Mouse (Mus musculus): ENCODE measurements at regions not wholly inside any gene's neighbourhood (a gene's known extent, or its start where the extent isn't known, plus 50 kb on each side); places are given as distances from the start of the nearest gene placed in this dataset.

DNA sequence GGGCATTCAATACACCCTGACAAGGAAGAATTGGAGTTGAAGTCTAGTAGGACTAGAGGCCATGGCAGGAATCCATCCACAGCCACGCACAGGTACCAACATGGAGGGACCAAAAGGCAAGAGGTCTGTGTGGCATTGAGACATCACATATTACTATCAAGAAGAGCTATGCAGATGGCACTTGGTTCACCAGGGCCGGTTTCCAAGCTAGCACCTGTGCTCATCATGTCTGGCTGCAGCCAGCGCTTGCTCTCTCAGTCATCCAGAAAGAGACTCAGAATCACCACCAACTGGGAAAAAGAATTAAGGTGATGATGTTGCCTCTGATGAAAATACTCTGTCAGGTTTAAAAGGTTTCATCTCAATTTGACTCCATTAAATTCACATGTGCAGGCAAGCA, 292.1 kb upstream of the 1700056E22Rik start:
- WGBS = 83% methylated on average over 3 of the region's 3 CpGs

DNA sequence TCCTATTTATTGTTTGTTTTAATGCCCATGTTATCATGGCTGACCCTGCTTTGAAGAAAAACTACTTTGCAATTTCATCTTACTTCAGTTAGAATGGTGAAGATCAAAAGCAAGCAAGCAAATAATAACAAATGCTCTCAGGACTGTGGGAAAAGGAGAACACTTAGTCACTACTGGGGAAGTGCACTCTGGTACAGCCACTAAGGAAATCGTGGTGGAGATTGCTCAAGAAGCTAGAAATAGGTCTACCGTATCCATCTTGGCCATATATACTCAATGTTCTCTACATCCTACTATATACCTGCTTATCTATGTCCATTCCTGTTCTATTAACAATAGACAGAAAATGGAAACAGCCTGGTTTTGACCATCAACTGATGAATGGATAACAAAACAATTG, 290.1 kb upstream of the 1700056E22Rik start:
- no peaks in the 10 kb centered on the region for H3K4me1 ChIP-seq (ENCODE audit: control insufficient read depth, insufficient read depth, low read length)
- no peak for ATAC-seq (ENCODE audit: insufficient number of reproducible peaks, insufficient read depth, low FRiP score, low read depth)
- no peaks in the 10 kb centered on the region for H3K9me3 ChIP-seq (ENCODE audit: control insufficient read depth, low read depth, low read length)

More for the DNA sequence above, 292.1 kb upstream of the 1700056E22Rik start:
- H3K9ac ChIP-seq (replicated peaks; ENCODE audit: low read depth, low read length) = no peak overlapping the region
- H3K27me3 ChIP-seq (ENCODE audit: control insufficient read depth, insufficient read depth, low read length) = no peaks in the 10 kb centered on the region
- ATAC-seq (ENCODE audit: insufficient number of reproducible peaks, insufficient read depth, low FRiP score, low read depth) = no peak
- no peaks in the 10 kb centered on the region for H3K9me3 ChIP-seq (ENCODE audit: control insufficient read depth, low read depth, low read length)
- no peaks in the 10 kb centered on the region for H3K36me3 ChIP-seq (ENCODE audit: control insufficient read depth, insufficient read depth, low read length)
- H3K27ac ChIP-seq (ENCODE audit: low read length) = no peak overlapping the region
- no peak overlapping the region for H3K4me3 ChIP-seq (ENCODE audit: low read depth, low read length)
- no peak overlapping the region for H3K4me2 ChIP-seq (replicated peaks; ENCODE audit: low read depth, low read length)
- no peaks in the 10 kb centered on the region for H3K4me1 ChIP-seq (ENCODE audit: control insufficient read depth, insufficient read depth, low read length)

DNA sequence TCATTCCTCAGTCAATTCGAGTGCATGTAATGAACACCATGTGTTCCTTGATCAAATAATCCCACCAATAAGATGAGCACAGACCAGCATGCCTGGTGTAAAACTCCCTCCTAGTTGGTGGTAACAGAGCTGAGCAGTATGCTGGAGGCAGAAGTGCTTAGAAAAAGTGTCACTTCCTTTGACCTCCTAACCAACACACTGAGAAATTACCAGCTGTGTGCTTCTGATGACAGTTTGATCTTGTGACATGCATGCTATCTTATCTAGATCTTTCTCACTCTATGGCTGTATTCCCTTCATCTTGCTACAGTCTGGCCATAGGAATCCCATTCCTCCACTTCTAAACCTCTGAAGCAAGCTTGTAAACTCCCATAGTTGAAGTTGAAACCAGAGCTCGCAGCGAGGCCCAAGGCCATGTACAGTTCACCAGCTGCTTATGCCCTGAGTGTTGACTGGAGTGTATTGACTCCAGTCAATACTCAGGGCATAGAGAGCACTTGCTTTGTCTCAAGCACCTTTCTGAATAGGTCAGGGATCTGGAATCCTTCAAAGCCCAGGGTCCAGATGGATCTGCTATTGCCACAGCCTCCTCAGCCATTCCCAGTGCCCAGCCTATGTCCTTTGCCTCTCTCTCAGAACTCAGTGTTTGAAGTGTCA, 286.5 kb upstream of the 1700056E22Rik start:
- H3K36me3 ChIP-seq (ENCODE audit: control insufficient read depth, insufficient read depth, low read length) = no peaks in the 10 kb centered on the region
- WGBS = 81% methylated on average over 3 of the region's 3 CpGs
- no peak overlapping the region for H3K4me2 ChIP-seq (replicated peaks; ENCODE audit: low read depth, low read length)
- no peak overlapping the region for H3K27ac ChIP-seq (ENCODE audit: low read length)
- ATAC-seq (ENCODE audit: insufficient number of reproducible peaks, insufficient read depth, low FRiP score, low read depth) = no peak
- no peak overlapping the region for H3K4me3 ChIP-seq (ENCODE audit: low read depth, low read length)
- H3K4me1 ChIP-seq (ENCODE audit: control insufficient read depth, insufficient read depth, low read length) = no peaks in the 10 kb centered on the region
- no peaks in the 10 kb centered on the region for H3K9me3 ChIP-seq (ENCODE audit: control insufficient read depth, low read depth, low read length)
- H3K9ac ChIP-seq (replicated peaks; ENCODE audit: low read depth, low read length) = no peak overlapping the region
- H3K27me3 ChIP-seq (ENCODE audit: control insufficient read depth, insufficient read depth, low read length) = no peaks in the 10 kb centered on the region

More for the DNA sequence above, 290.1 kb upstream of the 1700056E22Rik start:
- no peak overlapping the region for H3K4me2 ChIP-seq (replicated peaks; ENCODE audit: low read depth, low read length)
- no peak overlapping the region for H3K9ac ChIP-seq (replicated peaks; ENCODE audit: low read depth, low read length)
- H3K4me3 ChIP-seq (ENCODE audit: low read depth, low read length) = no peak overlapping the region
- no peak overlapping the region for H3K27ac ChIP-seq (ENCODE audit: low read length)
- no peaks in the 10 kb centered on the region for H3K36me3 ChIP-seq (ENCODE audit: control insufficient read depth, insufficient read depth, low read length)
- H3K27me3 ChIP-seq (ENCODE audit: control insufficient read depth, insufficient read depth, low read length) = no peaks in the 10 kb centered on the region
- 82% methylated on average over 2 of the region's 2 CpGs for WGBS

DNA sequence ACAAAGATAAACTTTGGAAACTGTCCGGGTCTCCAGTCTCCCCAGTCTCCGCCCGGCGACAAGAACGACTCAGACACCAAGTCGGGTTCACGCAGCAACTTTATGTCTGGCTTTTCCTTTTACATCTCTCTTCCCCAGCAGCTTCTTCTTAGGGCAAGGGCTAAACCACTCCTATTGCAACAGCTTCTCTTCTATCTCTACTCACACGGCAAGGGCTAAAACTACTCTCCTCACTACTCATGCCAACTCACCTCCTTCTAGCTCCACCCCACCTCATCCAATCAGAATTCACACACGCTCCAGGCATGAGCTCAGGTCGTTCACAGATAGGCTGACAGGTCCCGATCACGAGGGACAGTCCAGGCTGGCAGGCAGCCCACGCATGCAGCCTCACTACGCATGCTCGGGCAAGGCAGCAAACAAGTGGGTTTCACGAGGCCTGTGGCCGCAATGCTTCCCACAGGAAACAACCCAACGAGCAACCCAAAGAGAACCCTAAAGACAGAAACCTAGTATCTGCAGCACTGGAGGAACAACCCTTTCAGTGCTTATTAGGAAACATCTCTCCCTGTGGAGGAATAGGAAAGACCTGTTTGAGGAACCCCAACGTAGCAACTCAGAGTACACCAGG, 276.2 kb upstream of the 1700056E22Rik start:
- 0 out of 2 replicates have a peak, but pooled peaks cover 4% of the 10 kb centered on the region for H3K27me3 ChIP-seq (ENCODE audit: control insufficient read depth, insufficient read depth, low read length)
- no peak overlapping the region for H3K27ac ChIP-seq (ENCODE audit: low read length)
- H3K9me3 ChIP-seq (ENCODE audit: control insufficient read depth, low read depth, low read length) = peaks cover 4% of the 10 kb centered on the region; the same call in 1 of the 2 replicates
- no peak overlapping the region for H3K4me2 ChIP-seq (replicated peaks; ENCODE audit: low read depth, low read length)
- WGBS = 90% methylated on average over 19 of the region's 19 CpGs
- H3K36me3 ChIP-seq (ENCODE audit: control insufficient read depth, insufficient read depth, low read length) = no peaks in the 10 kb centered on the region
- no peak for ATAC-seq (ENCODE audit: insufficient number of reproducible peaks, insufficient read depth, low FRiP score, low read depth)
- H3K4me1 ChIP-seq (ENCODE audit: control insufficient read depth, insufficient read depth, low read length) = no peaks in the 10 kb centered on the region
- no peak overlapping the region for H3K4me3 ChIP-seq (ENCODE audit: low read depth, low read length)
- H3K9ac ChIP-seq (replicated peaks; ENCODE audit: low read depth, low read length) = no peak overlapping the region

DNA sequence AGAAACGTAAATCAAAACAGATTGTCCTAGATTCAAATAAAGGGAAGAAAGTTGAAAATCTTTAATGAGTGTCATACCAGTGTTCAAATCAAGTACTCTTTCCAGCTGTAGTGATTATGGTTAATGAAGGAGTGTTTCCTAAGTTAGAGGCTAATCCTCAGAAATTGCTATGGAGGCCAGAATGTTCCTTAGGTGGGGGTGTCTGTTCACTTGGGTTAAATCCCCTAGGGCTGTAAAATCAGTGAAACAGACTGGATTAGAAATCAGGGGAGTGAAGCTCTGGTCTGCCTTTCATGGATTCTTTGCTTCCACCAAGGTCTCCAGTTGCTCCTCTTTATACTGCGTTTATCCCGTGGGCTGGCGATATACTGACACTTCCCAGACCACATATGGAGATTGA, 270.7 kb upstream of the 1700056E22Rik start:
- no peak for ATAC-seq (ENCODE audit: insufficient number of reproducible peaks, insufficient read depth, low FRiP score, low read depth)
- peaks cover 3% of the 10 kb centered on the region; the same call in 1 of the 2 replicates for H3K27me3 ChIP-seq (ENCODE audit: control insufficient read depth, insufficient read depth, low read length)
- no peaks in the 10 kb centered on the region for H3K9me3 ChIP-seq (ENCODE audit: control insufficient read depth, low read depth, low read length)
- WGBS = 83% methylated on average over 4 of the region's 4 CpGs
- no peak overlapping the region for H3K9ac ChIP-seq (replicated peaks; ENCODE audit: low read depth, low read length)
- no peaks in the 10 kb centered on the region for H3K4me1 ChIP-seq (ENCODE audit: control insufficient read depth, insufficient read depth, low read length)
- H3K27ac ChIP-seq (ENCODE audit: low read length) = no peak overlapping the region
- no peak overlapping the region for H3K4me3 ChIP-seq (ENCODE audit: low read depth, low read length)
- no peak overlapping the region for H3K4me2 ChIP-seq (replicated peaks; ENCODE audit: low read depth, low read length)
- no peaks in the 10 kb centered on the region for H3K36me3 ChIP-seq (ENCODE audit: control insufficient read depth, insufficient read depth, low read length)

DNA sequence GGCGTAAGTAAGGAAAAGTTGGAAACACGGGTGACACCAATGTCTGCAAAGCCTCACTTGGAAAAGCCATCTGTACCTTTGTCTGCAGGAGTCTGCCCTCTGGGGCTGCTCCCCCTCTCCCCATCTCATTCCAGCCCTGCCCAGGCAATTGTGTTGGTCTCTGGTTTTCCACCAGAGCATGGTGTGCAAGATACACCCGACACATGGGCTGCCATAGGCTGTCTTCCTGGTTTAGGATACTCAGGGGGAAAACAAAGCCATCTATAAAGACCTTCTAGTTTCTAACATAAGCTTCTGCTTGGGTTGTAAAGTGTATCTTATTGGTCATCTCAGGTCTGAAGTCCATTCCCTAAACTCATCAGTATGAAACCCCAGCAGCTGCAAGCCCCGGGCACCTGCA, 270.1 kb upstream of the 1700056E22Rik start:
- H3K4me1 ChIP-seq (ENCODE audit: control insufficient read depth, insufficient read depth, low read length) = no peaks in the 10 kb centered on the region
- H3K36me3 ChIP-seq (ENCODE audit: control insufficient read depth, insufficient read depth, low read length) = no peaks in the 10 kb centered on the region
- WGBS = 90% methylated on average over 4 of the region's 4 CpGs
- H3K27me3 ChIP-seq (ENCODE audit: control insufficient read depth, insufficient read depth, low read length) = no peaks in the 10 kb centered on the region; the same call in 1 of the 2 replicates
- no peak overlapping the region for H3K9ac ChIP-seq (replicated peaks; ENCODE audit: low read depth, low read length)
- H3K9me3 ChIP-seq (ENCODE audit: control insufficient read depth, low read depth, low read length) = no peaks in the 10 kb centered on the region
- ATAC-seq (ENCODE audit: insufficient number of reproducible peaks, insufficient read depth, low FRiP score, low read depth) = no peak
- no peak overlapping the region for H3K4me2 ChIP-seq (replicated peaks; ENCODE audit: low read depth, low read length)
- H3K27ac ChIP-seq (ENCODE audit: low read length) = no peak overlapping the region
- no peak overlapping the region for H3K4me3 ChIP-seq (ENCODE audit: low read depth, low read length)

DNA sequence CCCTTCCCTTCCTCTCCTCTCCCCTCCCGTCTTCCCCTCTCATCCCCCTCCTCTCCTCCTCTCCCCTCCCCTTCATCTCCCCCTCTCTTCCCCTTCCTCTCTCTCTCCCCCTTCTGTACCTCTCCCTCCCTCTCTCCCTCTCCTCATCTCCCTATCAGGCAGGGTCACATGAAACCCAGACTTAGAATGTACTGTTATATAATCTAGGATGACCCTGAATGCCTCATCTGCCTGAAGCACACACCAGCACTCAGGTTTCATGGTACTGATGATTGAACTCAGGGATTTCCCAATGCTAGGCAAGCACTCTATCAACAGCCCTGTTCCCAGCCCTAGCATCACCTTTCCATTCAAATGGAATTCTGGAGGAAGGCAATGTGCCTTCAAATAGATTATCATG, 264.6 kb upstream of the 1700056E22Rik start:
- H3K4me1 ChIP-seq (ENCODE audit: control insufficient read depth, insufficient read depth, low read length) = no peaks in the 10 kb centered on the region
- H3K27me3 ChIP-seq (ENCODE audit: control insufficient read depth, insufficient read depth, low read length) = no peaks in the 10 kb centered on the region; the same call in 1 of the 2 replicates
- H3K4me2 ChIP-seq (replicated peaks; ENCODE audit: low read depth, low read length) = no peak overlapping the region
- no peak overlapping the region for H3K9ac ChIP-seq (replicated peaks; ENCODE audit: low read depth, low read length)
- H3K9me3 ChIP-seq (ENCODE audit: control insufficient read depth, low read depth, low read length) = no peaks in the 10 kb centered on the region
- H3K36me3 ChIP-seq (ENCODE audit: control insufficient read depth, insufficient read depth, low read length) = no peaks in the 10 kb centered on the region
- no peak overlapping the region for H3K27ac ChIP-seq (ENCODE audit: low read length)
- no peak overlapping the region for H3K4me3 ChIP-seq (ENCODE audit: low read depth, low read length)
- WGBS = 41% methylated on average over 1 of the region's 1 CpGs
- no peak for ATAC-seq (ENCODE audit: insufficient number of reproducible peaks, insufficient read depth, low FRiP score, low read depth)

DNA sequence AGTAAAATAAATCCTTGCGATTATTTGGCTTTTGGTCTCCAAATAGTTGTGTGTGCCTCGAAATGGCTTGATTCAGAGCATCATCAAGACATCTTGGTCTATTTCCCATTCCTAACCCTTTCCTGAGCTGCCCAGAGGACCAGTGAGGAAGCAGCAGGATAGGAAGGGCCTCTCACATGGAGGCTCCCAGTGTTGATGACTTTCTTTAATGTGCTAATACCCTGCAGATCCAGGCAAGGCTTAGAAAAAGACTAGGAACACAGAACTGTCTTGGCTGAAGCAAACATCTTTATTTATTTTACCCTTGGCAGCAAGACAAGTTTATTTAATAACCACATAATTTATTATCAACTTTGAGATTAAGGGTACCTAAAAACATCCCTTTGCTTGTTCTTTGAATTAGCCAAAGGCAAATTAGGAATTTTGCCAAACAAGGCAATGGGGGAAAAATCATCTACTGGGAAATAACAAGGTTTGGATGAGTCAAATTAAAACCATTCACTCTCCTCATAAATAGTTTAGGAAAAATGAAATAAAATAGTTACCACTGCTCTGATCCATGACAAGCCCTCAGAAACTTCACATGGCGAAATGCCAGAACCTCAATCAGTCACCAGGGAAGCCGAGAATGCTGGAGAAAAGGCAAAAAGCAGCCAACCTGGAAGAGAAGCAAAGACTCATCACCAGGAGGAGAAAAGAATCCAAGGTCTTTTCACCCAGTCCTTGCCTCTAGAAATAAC, 263.1 kb upstream of the 1700056E22Rik start:
- no peak overlapping the region for H3K4me3 ChIP-seq (ENCODE audit: low read depth, low read length)
- no peaks in the 10 kb centered on the region for H3K4me1 ChIP-seq (ENCODE audit: control insufficient read depth, insufficient read depth, low read length)
- no peaks in the 10 kb centered on the region for H3K9me3 ChIP-seq (ENCODE audit: control insufficient read depth, low read depth, low read length)
- no peaks in the 10 kb centered on the region; the same call in 1 of the 2 replicates for H3K27me3 ChIP-seq (ENCODE audit: control insufficient read depth, insufficient read depth, low read length)
- H3K4me2 ChIP-seq (replicated peaks; ENCODE audit: low read depth, low read length) = no peak overlapping the region
- WGBS = 55% methylated on average over 4 of the region's 4 CpGs
- H3K27ac ChIP-seq (ENCODE audit: low read length) = no peak overlapping the region
- H3K36me3 ChIP-seq (ENCODE audit: control insufficient read depth, insufficient read depth, low read length) = no peaks in the 10 kb centered on the region
- no peak for ATAC-seq (ENCODE audit: insufficient number of reproducible peaks, insufficient read depth, low FRiP score, low read depth)
- H3K9ac ChIP-seq (replicated peaks; ENCODE audit: low read depth, low read length) = no peak overlapping the region
